ENCODE assay signal across 8 mouse cellular contexts in genomic region chr7:101863415-101863814, GRCm38 (mm10). TPM values are rescaled to one million over a fixed set of nuclear protein-coding genes. Genes with fewer than 3 reads are reported as not detected.
DNase-seq lines count a peak whose midpoint lies in the region; ATAC-seq and TF ChIP-seq lines count a peak whose summit lies in the region.

Gene Anapc15, plus strand, starts transcription at chr7:101863715.

- peaks cover 5% of the 10 kb centered on the region; the same call in 1 of the 2 replicates for H3K4me1 ChIP-seq in kidney, postnatal 0 days (replicated peaks; ENCODE audit: insufficient read depth, low read length)
- peaks cover 8% of the 10 kb centered on the region; the same call in 1 of the 2 replicates for H3K4me1 ChIP-seq in intestine, embryonic 15.5 days (replicated peaks)

- no peaks in the 10 kb centered on the region for H3K27me3 ChIP-seq in kidney, postnatal 0 days (ENCODE audit: insufficient read depth, low read length)
- H3K27me3 ChIP-seq in intestine, embryonic 15.5 days (replicated peaks) = no peaks in the 10 kb centered on the region

- no peak for TF ChIP-seq CTCF in kidney, postnatal 0 days (IDR thresholded peaks at IDR 0.05; ENCODE audit: low read depth)

- H3K36me3 ChIP-seq in kidney, postnatal 0 days (ENCODE audit: insufficient read depth, low read length) = no peaks in the 10 kb centered on the region
- H3K36me3 ChIP-seq in intestine, embryonic 15.5 days = no peaks in the 10 kb centered on the region

- 69% methylated on average over 3 of the region's 3 CpGs for WGBS in kidney, postnatal 0 days
- WGBS in intestine, embryonic 15.5 days = 74% methylated on average over 3 of the region's 3 CpGs

- no peaks in the 10 kb centered on the region for H3K9me3 ChIP-seq in kidney, postnatal 0 days (replicated peaks; ENCODE audit: low read length)
- H3K9me3 ChIP-seq in intestine, embryonic 15.5 days = no peaks in the 10 kb centered on the region

- H3K9ac ChIP-seq in kidney, postnatal 0 days (ENCODE audit: low read depth, low read length) = no peak within 1 kb of the TSS
- H3K9ac ChIP-seq in intestine, embryonic 15.5 days = no peak within 1 kb of the TSS

- no peak for DNase-seq in kidney, postnatal 0 days (ENCODE audit: low spot score)
- DNase-seq in kidney, postnatal 10 days = no peak
- DNase-seq in adrenal gland, postnatal 4 days (ENCODE audit: low spot score in 2 of 2) = no peak
- no peak for DNase-seq in gastrocnemius, postnatal 25 days
- DNase-seq in B cell, adult 2 months = no peak
- no peak for DNase-seq in right cerebral cortex, adult 2 months (ENCODE audit: low spot score in 2 of 2)

- no peak within 1 kb of the TSS for H3K4me2 ChIP-seq in kidney, postnatal 0 days (ENCODE audit: low read length)
- H3K4me2 ChIP-seq in intestine, embryonic 15.5 days (replicated peaks) = no peak within 1 kb of the TSS

- H3K27ac ChIP-seq in kidney, postnatal 0 days = no peak within 1 kb of the TSS
- no peak within 1 kb of the TSS for H3K27ac ChIP-seq in intestine, embryonic 15.5 days

- ATAC-seq in kidney, postnatal 0 days (replicated peaks; ENCODE audit: low FRiP score, low read depth) = no peak
- ATAC-seq in intestine, embryonic 15.5 days = no peak
- no peak for ATAC-seq in megakaryocyte progenitor cell, adult 5-6 weeks (replicated peaks; ENCODE audit: poor library complexity)

- no peak within 1 kb of the TSS for H3K4me3 ChIP-seq in kidney, postnatal 0 days (replicated peaks; ENCODE audit: low read depth, low read length)
- H3K4me3 ChIP-seq in intestine, embryonic 15.5 days (replicated peaks) = no peak within 1 kb of the TSS

RNA-seq across cellular contexts. Expression of gene Anapc15, which starts in this region (rescaled TPM):
- polyA plus RNA-seq in kidney, postnatal 0 days (2015; fragmentation: Nextera tagmentation; extraction: Ambion mirVana) = 47.2 and 50.2 TPM in 2 replicates
- 10 to 100 TPM; 34.3 to 35.5 TPM for total RNA-seq in adrenal gland, postnatal 4 days (2021)
- total RNA-seq in gastrocnemius, postnatal 25 days (2021) = 10 to 100 TPM; 14.2 to 17.6 TPM
- polyA plus RNA-seq in intestine, embryonic 15.5 days (2015; fragmentation: Nextera tagmentation; extraction: Ambion mirVana) = 71.5 and 74.7 TPM in 2 replicates
- total RNA-seq in megakaryocyte progenitor cell, adult 5-6 weeks (2015) = 56.2 and 70.6 TPM in 2 replicates
- 98.6 and 132 TPM in 2 replicates for total RNA-seq in megakaryocyte progenitor cell, adult 5-6 weeks (2017)
